Mouse (Mus musculus) testis, adult 2 months (tissue): Measurements from ENCODE around the gene Rnaseh2b. TPM values are rescaled to one million over a fixed set of nuclear protein-coding genes. Genes with fewer than 3 reads are reported as not detected.

ENCODE experiments used
- H3K27ac ChIP-seq: fragments of 200-500 bp; 2 replicates; pipeline ENCODE4 v1.5.1; 2012; ENCODE audit warnings: low read depth, low read length; ENCODE audit not compliant: control insufficient read depth, insufficient read depth
- H3K27me3 ChIP-seq: fragments of 200-500 bp; 2 replicates; pipeline ENCODE4 v1.6.1; 2012; ENCODE audit warnings: mild to moderate bottlenecking, low read length, moderate library complexity; ENCODE audit not compliant: control insufficient read depth, insufficient read depth
- H3K36me3 ChIP-seq: fragments of 200-500 bp; 2 replicates; pipeline ENCODE4 v1.6.1; 2012; ENCODE audit warnings: mild to moderate bottlenecking, low read length; ENCODE audit not compliant: control insufficient read depth, insufficient read depth
- H3K4me1 ChIP-seq: fragments of 200-500 bp; 2 replicates; pipeline ENCODE4 v1.6.1; 2012; ENCODE audit warnings: low read length; ENCODE audit not compliant: control insufficient read depth, insufficient read depth
- H3K4me3 ChIP-seq: fragments of 200-500 bp; 2 replicates; pipeline ENCODE4 v1.5.1; 2012; ENCODE audit warnings: low read depth, mild to moderate bottlenecking, low read length, moderate library complexity, mixed read lengths; ENCODE audit not compliant: control insufficient read depth
- CTCF ChIP-seq: fragments of 200-500 bp; IDR thresholded peaks from 2 replicates; pipeline ENCODE4 v1.5.1; 2012; ENCODE audit warnings: low read depth, mild to moderate bottlenecking, inconsistent platforms, low read length, moderate library complexity; ENCODE audit not compliant: control insufficient read depth, insufficient read depth, insufficient replicate concordance
- POLR2A ChIP-seq: fragments of 200-500 bp; IDR thresholded peaks from 2 replicates; pipeline ENCODE4 v1.6.1; 2012; ENCODE audit warnings: low read depth, mild to moderate bottlenecking, inconsistent platforms, low read length, moderate library complexity; ENCODE audit not compliant: control insufficient read depth
- polyA plus RNA-seq: library from polyadenylated mRNA; depleted of rRNA; stranded (reverse); fragments of >200 nt; gene quantifications from 2 replicates; pipeline ENCODE4 v1.2.3, GENCODE M21; 2012

Gene Rnaseh2b
- polyA plus RNA-seq, 1 experiment = 1.4 TPM

DNA sequence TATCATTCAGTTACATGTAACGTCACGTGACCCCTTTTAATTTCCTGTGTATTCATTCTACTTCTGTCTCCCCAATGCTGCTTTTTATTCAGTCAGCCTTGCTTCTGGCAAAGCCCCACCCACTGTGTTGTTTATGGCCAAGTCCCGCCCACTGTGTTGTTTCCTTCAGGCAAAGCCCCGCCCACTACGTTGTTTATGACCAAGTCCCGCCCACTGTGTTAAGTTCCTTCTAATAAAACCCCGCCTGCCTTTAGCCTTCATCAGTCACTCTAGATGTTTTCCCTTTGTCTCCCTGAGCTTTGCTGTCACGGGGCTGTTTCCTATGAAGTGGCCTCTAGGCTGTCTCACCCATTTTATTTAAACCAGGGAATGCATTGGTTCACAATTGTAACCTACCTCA is 38.0 kb upstream of the Rnaseh2b start:
- Histone ChIP-seq H3K27ac (no peak overlapping the region), H3K4me1 (peaks cover 2% of the 10 kb centered on the region; the same call in 1 of the 2 replicates), H3K27me3 (no peaks in the 10 kb centered on the region), H3K36me3 (no peaks in the 10 kb centered on the region), H3K4me3 (no peak overlapping the region)
- no peak for TF ChIP-seq POLR2A
- no peak for TF ChIP-seq CTCF

DNA sequence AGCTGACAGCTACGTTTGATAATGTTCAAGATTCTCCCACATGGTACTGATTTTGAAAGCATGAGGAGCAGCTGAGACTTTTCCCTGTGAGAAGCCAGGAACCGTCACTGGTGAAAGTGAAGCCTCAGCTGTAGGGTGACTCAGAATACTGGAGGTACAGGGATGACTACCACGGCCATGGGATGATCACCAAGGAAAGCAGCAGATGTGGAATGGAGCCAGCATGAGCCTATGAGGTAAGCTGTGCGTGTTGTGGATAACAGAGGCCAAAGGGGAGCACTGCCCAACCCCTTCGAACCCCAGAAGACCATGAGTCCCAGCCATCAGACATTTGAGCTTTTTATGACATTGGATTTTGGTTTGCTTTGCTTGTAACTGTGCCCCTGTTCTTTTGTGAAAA is 36.3 kb upstream of the Rnaseh2b start:
- Histone ChIP-seq H3K27ac (no peak overlapping the region), H3K27me3 (no peaks in the 10 kb centered on the region), H3K4me3 (no peak overlapping the region), H3K36me3 (no peaks in the 10 kb centered on the region), H3K4me1 (peaks cover 2% of the 10 kb centered on the region; the same call in 1 of the 2 replicates)
- TF ChIP-seq CTCF (no peak), POLR2A (no peak)

DNA sequence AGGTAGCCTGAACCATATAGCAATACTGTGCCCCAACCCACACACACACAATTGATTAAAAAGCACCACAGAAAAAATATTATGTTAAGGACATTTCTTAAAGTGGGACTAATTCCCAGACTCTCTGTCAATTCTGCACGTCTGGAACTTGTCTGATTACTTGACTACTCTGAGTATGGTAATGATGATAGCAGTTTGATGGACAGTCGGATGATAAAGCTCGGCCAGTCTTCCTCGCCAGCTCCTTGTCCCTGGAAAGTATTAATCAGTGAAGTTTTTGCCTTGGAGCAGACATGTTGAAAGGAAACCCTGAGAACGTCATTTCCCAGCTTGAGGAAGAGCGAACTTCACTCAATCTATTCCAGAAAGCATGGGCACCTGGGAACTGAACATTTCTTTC is 34.3 kb upstream of the Rnaseh2b start:
- TF ChIP-seq CTCF (no peak), POLR2A (no peak)

DNA sequence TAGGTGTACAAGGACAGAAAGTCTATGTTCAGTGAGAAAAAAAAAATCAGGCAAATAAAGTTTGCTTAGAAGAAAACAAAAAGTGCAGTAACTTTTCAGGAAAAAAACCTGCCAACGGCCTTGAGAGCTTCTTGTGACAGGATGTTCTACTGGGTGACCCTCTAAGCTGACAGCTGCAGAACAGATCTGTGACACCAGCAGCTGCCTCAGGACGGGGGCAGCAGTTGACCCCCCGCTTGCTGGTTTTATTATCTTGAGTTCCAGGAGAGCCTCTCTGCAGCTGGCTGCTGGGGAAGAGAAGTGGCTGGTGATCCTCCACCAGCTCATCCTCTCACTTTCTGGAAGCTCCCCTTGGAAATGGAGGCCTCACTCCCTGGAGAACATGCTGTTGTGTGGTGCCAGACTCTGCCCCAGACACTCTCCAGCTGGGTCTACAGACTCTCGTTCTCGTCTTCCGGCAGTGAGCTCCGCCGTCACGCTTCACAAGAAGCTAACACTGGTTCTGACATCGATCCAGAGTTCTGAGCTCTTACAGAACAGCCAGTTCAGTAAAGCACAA is 33.3 kb upstream of the Rnaseh2b start:
- Histone ChIP-seq H3K4me1 (peaks cover 2% of the 10 kb centered on the region; the same call in 1 of the 2 replicates), H3K27ac (peak overlapping the region; percentile 67), H3K4me3 (no peak overlapping the region), H3K36me3 (no peaks in the 10 kb centered on the region), H3K27me3 (no peaks in the 10 kb centered on the region)
- TF ChIP-seq POLR2A (no peak), CTCF (no peak)

More for the DNA sequence above, 34.3 kb upstream of the Rnaseh2b start:
- Histone ChIP-seq H3K4me1 (peaks cover 2% of the 10 kb centered on the region; the same call in 1 of the 2 replicates), H3K27me3 (no peaks in the 10 kb centered on the region), H3K4me3 (no peak overlapping the region), H3K36me3 (no peaks in the 10 kb centered on the region), H3K27ac (0 out of 2 replicates have a peak overlapping the region, but pooled peaks have one; percentile 13)

DNA sequence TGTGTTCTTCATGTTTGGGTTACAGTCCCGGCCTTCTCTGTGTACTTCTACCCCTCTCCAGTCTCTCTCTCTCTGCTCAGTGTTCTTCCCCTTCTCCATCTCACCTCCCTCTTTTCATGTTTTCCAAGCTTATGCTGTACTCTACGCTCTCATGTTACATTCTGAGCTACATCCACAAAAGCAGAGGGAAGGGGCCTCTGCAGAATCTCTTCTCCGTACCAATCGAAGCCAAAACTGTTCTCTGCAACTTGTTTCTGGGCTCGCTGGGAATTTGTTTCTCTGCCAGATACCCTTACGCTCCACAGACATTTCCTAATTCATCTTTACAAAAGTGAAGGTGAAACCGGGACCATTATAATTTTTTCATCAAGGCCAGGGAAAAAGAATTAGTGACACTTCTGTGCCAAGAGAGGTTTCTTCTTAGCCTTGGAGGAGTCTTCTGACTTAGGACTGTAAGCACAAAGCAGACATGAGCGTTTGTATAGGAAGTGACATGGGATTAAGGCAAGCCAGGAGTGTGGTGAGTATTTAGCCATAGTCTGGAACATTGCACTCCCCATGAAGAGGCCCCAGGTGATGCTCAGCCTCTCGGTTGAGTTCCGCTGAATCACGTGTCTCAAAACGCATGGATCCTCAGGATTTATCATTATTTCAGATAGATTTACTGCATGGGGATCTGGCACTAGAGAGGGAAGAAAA is 21.5 kb upstream of the Rnaseh2b start:
- TF ChIP-seq POLR2A = no peak
- no peak for TF ChIP-seq CTCF
- Histone ChIP-seq H3K27me3 (no peaks in the 10 kb centered on the region), H3K4me3 (no peak overlapping the region), H3K36me3 (no peaks in the 10 kb centered on the region), H3K27ac (no peak overlapping the region), H3K4me1 (no peaks in the 10 kb centered on the region)

DNA sequence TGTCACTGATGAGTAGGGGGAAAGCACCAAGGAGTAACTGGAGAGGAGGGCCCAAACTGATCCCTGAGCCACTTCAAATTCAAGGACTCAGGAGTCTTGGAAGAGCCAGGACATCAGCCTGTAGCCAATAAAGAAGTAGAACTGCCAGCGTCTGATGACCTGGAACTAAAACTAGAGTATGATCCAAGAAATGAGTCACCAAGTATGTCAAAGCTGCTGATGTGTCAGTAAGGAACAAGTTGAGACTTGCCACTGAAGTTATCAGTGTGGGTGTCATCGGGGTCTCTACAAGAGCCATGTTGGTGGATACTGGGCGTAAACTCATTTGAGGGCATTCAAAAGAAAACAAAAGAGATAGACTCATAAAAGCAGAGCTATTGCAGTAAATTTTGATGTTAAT is 18.8 kb upstream of the Rnaseh2b start:
- H3K4me3 ChIP-seq = no peak overlapping the region
- no peaks in the 10 kb centered on the region for H3K4me1 ChIP-seq
- H3K27ac ChIP-seq = no peak overlapping the region
- TF ChIP-seq CTCF (no peak), POLR2A (no peak)
- no peaks in the 10 kb centered on the region for H3K36me3 ChIP-seq
- no peaks in the 10 kb centered on the region for H3K27me3 ChIP-seq

DNA sequence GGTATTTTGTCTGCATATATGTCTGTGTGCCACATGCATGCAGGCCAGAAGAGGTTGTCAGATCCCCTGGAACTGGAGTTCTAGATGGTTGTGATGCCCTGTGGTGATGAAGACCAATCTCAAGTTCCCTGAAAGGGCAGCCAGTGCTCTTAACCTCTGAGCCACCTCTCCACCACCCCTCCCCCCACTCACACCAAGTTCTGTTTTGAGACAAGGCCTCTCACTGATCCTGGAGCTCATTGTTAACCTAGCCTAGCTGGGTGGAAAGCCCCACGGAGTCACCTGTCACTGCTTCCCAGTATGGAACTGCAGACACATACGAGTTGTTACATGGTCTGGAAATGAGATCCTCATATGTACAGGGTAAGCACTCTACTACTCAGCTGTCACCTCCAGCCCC is 9.4 kb upstream of the Rnaseh2b start:
- Histone ChIP-seq H3K27me3 (no peaks in the 10 kb centered on the region), H3K4me1 (no peaks in the 10 kb centered on the region; the same call in 1 of the 2 replicates), H3K36me3 (no peaks in the 10 kb centered on the region), H3K27ac (no peak overlapping the region), H3K4me3 (no peak overlapping the region)
- no peak for TF ChIP-seq CTCF
- no peak for TF ChIP-seq POLR2A
